Mouse (Mus musculus): ENCODE measurements at regions not wholly inside any gene's neighbourhood (a gene's known extent, or its start where the extent isn't known, plus 50 kb on each side); places are given as distances from the start of the nearest gene placed in this dataset.

- no peaks in the 10 kb centered on the region for H3K4me1 ChIP-seq (ENCODE audit: control insufficient read depth, insufficient read depth, insufficient read length, low read length)
Observed at GRCm38 (mm10) chr9:32868936-32869335, 232.9 kb downstream of the Ets1 start.

GRCm38 (mm10) chr9:32874306-32874875, 238.4 kb downstream of the Ets1 start:
- WGBS = 65% methylated on average over 6 of the region's 6 CpGs
- Histone ChIP-seq H3K27ac (ENCODE audit: insufficient read depth, low read depth, low read length) (no peak overlapping the region), H3K36me3 (ENCODE audit: control insufficient read depth, insufficient read depth, low read length) (no peaks in the 10 kb centered on the region), H3K27me3 (ENCODE audit: control insufficient read depth, insufficient read depth, low read length) (no peaks in the 10 kb centered on the region), H3K4me1 (ENCODE audit: control insufficient read depth, insufficient read depth, insufficient read length, low read length) (0 out of 2 replicates have a peak, but pooled peaks cover 1% of the 10 kb centered on the region), H3K4me3 (ENCODE audit: low read depth, low read length) (no peak overlapping the region)
- no peak for TF ChIP-seq CTCF (IDR thresholded peaks at IDR 0.05; ENCODE audit: extremely low read depth, insufficient read length, insufficient replicate concordance, low read depth, low read length)

More at GRCm38 (mm10) chr9:32868936-32869335, 232.9 kb downstream of the Ets1 start:
- H3K36me3 ChIP-seq (ENCODE audit: control insufficient read depth, insufficient read depth, low read length) = no peaks in the 10 kb centered on the region
- H3K27me3 ChIP-seq (ENCODE audit: control insufficient read depth, insufficient read depth, low read length) = no peaks in the 10 kb centered on the region
- no peak overlapping the region for H3K4me3 ChIP-seq (ENCODE audit: low read depth, low read length)
- WGBS = 80% methylated on average over 8 of the region's 8 CpGs
- no peak overlapping the region for H3K27ac ChIP-seq (ENCODE audit: insufficient read depth, low read depth, low read length)
- TF ChIP-seq CTCF (IDR thresholded peaks at IDR 0.05; ENCODE audit: extremely low read depth, insufficient read length, insufficient replicate concordance, low read depth, low read length) = no peak
- TF ChIP-seq POLR2A (IDR thresholded peaks at IDR 0.05; ENCODE audit: low read depth, low read length) = no peak

- TF ChIP-seq POLR2A (IDR thresholded peaks at IDR 0.05; ENCODE audit: low read depth, low read length) (no peak), CTCF (IDR thresholded peaks at IDR 0.05; ENCODE audit: extremely low read depth, insufficient read length, insufficient replicate concordance, low read depth, low read length) (no peak)
- no peaks in the 10 kb centered on the region for H3K27me3 ChIP-seq (ENCODE audit: control insufficient read depth, insufficient read depth, low read length)
- 71% methylated on average over 7 of the region's 7 CpGs for WGBS
- 0 out of 2 replicates have a peak, but pooled peaks cover 1% of the 10 kb centered on the region for H3K4me1 ChIP-seq (ENCODE audit: control insufficient read depth, insufficient read depth, insufficient read length, low read length)
- H3K36me3 ChIP-seq (ENCODE audit: control insufficient read depth, insufficient read depth, low read length) = no peaks in the 10 kb centered on the region
- no peak overlapping the region for H3K27ac ChIP-seq (ENCODE audit: insufficient read depth, low read depth, low read length)
- H3K4me3 ChIP-seq (ENCODE audit: low read depth, low read length) = no peak overlapping the region
Observed at GRCm38 (mm10) chr9:32882819-32883587, 247.0 kb downstream of the Ets1 start.

GRCm38 (mm10) chr9:32886008-32886650, 250.1 kb downstream of the Ets1 start:
- H3K27ac ChIP-seq (ENCODE audit: insufficient read depth, low read depth, low read length) = no peak overlapping the region
- no peaks in the 10 kb centered on the region for H3K4me1 ChIP-seq (ENCODE audit: control insufficient read depth, insufficient read depth, insufficient read length, low read length)
- no peak for TF ChIP-seq POLR2A (IDR thresholded peaks at IDR 0.05; ENCODE audit: low read depth, low read length)
- H3K4me3 ChIP-seq (ENCODE audit: low read depth, low read length) = no peak overlapping the region
- no peaks in the 10 kb centered on the region for H3K36me3 ChIP-seq (ENCODE audit: control insufficient read depth, insufficient read depth, low read length)
- 71% methylated on average over 6 of the region's 6 CpGs for WGBS
- no peaks in the 10 kb centered on the region for H3K27me3 ChIP-seq (ENCODE audit: control insufficient read depth, insufficient read depth, low read length)

- H3K36me3 ChIP-seq (ENCODE audit: control insufficient read depth, insufficient read depth, low read length) = no peaks in the 10 kb centered on the region
- WGBS = 34% methylated on average over 4 of the region's 4 CpGs
- H3K27ac ChIP-seq (ENCODE audit: insufficient read depth, low read depth, low read length) = no peak overlapping the region
- no peaks in the 10 kb centered on the region for H3K4me1 ChIP-seq (ENCODE audit: control insufficient read depth, insufficient read depth, insufficient read length, low read length)
- H3K4me3 ChIP-seq (ENCODE audit: low read depth, low read length) = no peak overlapping the region
- TF ChIP-seq CTCF (IDR thresholded peaks at IDR 0.05; ENCODE audit: extremely low read depth, insufficient read length, insufficient replicate concordance, low read depth, low read length) = no peak
- TF ChIP-seq POLR2A (IDR thresholded peaks at IDR 0.05; ENCODE audit: low read depth, low read length) = no peak
- no peaks in the 10 kb centered on the region for H3K27me3 ChIP-seq (ENCODE audit: control insufficient read depth, insufficient read depth, low read length)
Observed at GRCm38 (mm10) chr9:32899801-32900200, 263.8 kb downstream of the Ets1 start.

- WGBS = 47% methylated on average over 4 of the region's 4 CpGs
- Histone ChIP-seq H3K4me1 (ENCODE audit: control insufficient read depth, insufficient read depth, insufficient read length, low read length) (no peaks in the 10 kb centered on the region), H3K36me3 (ENCODE audit: control insufficient read depth, insufficient read depth, low read length) (no peaks in the 10 kb centered on the region), H3K4me3 (ENCODE audit: low read depth, low read length) (no peak overlapping the region), H3K27me3 (ENCODE audit: control insufficient read depth, insufficient read depth, low read length) (no peaks in the 10 kb centered on the region), H3K27ac (ENCODE audit: insufficient read depth, low read depth, low read length) (peak overlapping the region; percentile 30; the same call in 1 of the 2 replicates)
- TF ChIP-seq CTCF (IDR thresholded peaks at IDR 0.05; ENCODE audit: extremely low read depth, insufficient read length, insufficient replicate concordance, low read depth, low read length) = no peak
- TF ChIP-seq POLR2A (IDR thresholded peaks at IDR 0.05; ENCODE audit: low read depth, low read length) = no peak
Observed at GRCm38 (mm10) chr9:32901287-32901686, 265.3 kb downstream of the Ets1 start.

- no peak overlapping the region for H3K4me3 ChIP-seq (ENCODE audit: low read depth, low read length)
- 60% methylated on average over 8 of the region's 8 CpGs for WGBS
- H3K36me3 ChIP-seq (ENCODE audit: control insufficient read depth, insufficient read depth, low read length) = no peaks in the 10 kb centered on the region
- H3K4me1 ChIP-seq (ENCODE audit: control insufficient read depth, insufficient read depth, insufficient read length, low read length) = no peaks in the 10 kb centered on the region
- TF ChIP-seq CTCF (IDR thresholded peaks at IDR 0.05; ENCODE audit: extremely low read depth, insufficient read length, insufficient replicate concordance, low read depth, low read length) (no peak), POLR2A (IDR thresholded peaks at IDR 0.05; ENCODE audit: low read depth, low read length) (no peak)
- peak overlapping the region; percentile 36 for H3K27ac ChIP-seq (ENCODE audit: insufficient read depth, low read depth, low read length)
- H3K27me3 ChIP-seq (ENCODE audit: control insufficient read depth, insufficient read depth, low read length) = no peaks in the 10 kb centered on the region
Observed at GRCm38 (mm10) chr9:32906233-32906872, 270.3 kb downstream of the Ets1 start.
